Mouse (Mus musculus): ENCODE measurements around the gene Vipr1. TPM values are rescaled to one million over a fixed set of nuclear protein-coding genes. Genes with fewer than 3 reads are reported as not detected.

The Vipr1 gene
- polyA plus RNA-seq, 1 experiment from 2014 or later, result 0.08 TPM

- Histone ChIP-seq H3K9ac (replicated peaks; ENCODE audit: low read length) (no peak overlapping the region), H3K36me3 (replicated peaks; ENCODE audit: control insufficient read depth, insufficient read depth, low read depth, low read length) (no peaks in the 10 kb centered on the region), H3K9me3 (replicated peaks; ENCODE audit: control insufficient read depth, low read length) (no peaks in the 10 kb centered on the region), H3K27me3 (ENCODE audit: control insufficient read depth, insufficient read depth, low read length) (no peaks in the 10 kb centered on the region), H3K4me2 (ENCODE audit: low read depth, low read length) (no peak overlapping the region), H3K4me1 (ENCODE audit: control insufficient read depth, insufficient read depth, low read length) (no peaks in the 10 kb centered on the region; the same call in 1 of the 2 replicates), H3K27ac (replicated peaks; ENCODE audit: low read depth, low read length) (no peak overlapping the region), H3K4me3 (ENCODE audit: low read depth, low read length) (no peak overlapping the region)
- WGBS, result 35% methylated on average over 6 of the region's 6 CpGs
- ATAC-seq (replicated peaks; ENCODE audit: insufficient number of reproducible peaks, low FRiP score, low TSS enrichment, low read depth) (no peak), DNase-seq (ENCODE audit: low spot score) (peak; percentile 50)
These were observed 41.6 kb upstream of the Vipr1 start for GRCm38 (mm10) chr9:121600861-121601427.

GRCm38 (mm10) chr9:121602381-121602780 is 40.1 kb upstream of the Vipr1 start:
- Histone ChIP-seq H3K27ac (replicated peaks; ENCODE audit: low read depth, low read length) (no peak overlapping the region), H3K36me3 (replicated peaks; ENCODE audit: control insufficient read depth, insufficient read depth, low read depth, low read length) (no peaks in the 10 kb centered on the region), H3K4me2 (ENCODE audit: low read depth, low read length) (no peak overlapping the region), H3K4me1 (ENCODE audit: control insufficient read depth, insufficient read depth, low read length) (no peaks in the 10 kb centered on the region; the same call in 1 of the 2 replicates), H3K9ac (replicated peaks; ENCODE audit: low read length) (no peak overlapping the region), H3K9me3 (replicated peaks; ENCODE audit: control insufficient read depth, low read length) (no peaks in the 10 kb centered on the region), H3K4me3 (ENCODE audit: low read depth, low read length) (no peak overlapping the region), H3K27me3 (ENCODE audit: control insufficient read depth, insufficient read depth, low read length) (no peaks in the 10 kb centered on the region)
- WGBS, result 87% methylated on average over 2 of the region's 2 CpGs
- no peak for ATAC-seq (replicated peaks; ENCODE audit: insufficient number of reproducible peaks, low FRiP score, low TSS enrichment, low read depth)
- DNase-seq (ENCODE audit: low spot score), result no peak

- ATAC-seq (replicated peaks; ENCODE audit: insufficient number of reproducible peaks, low FRiP score, low TSS enrichment, low read depth) (peak; percentile 63; the same call in 1 of the 2 replicates), DNase-seq (ENCODE audit: low spot score) (peak; percentile 90)
- H3K4me3 ChIP-seq (ENCODE audit: low read depth, low read length), result no peak overlapping the region
- no peaks in the 10 kb centered on the region for H3K36me3 ChIP-seq (replicated peaks; ENCODE audit: control insufficient read depth, insufficient read depth, low read depth, low read length)
- 55% methylated on average over 12 of the region's 12 CpGs for WGBS
- no peaks in the 10 kb centered on the region for H3K27me3 ChIP-seq (ENCODE audit: control insufficient read depth, insufficient read depth, low read length)
- no peak overlapping the region for H3K9ac ChIP-seq (replicated peaks; ENCODE audit: low read length)
- no peaks in the 10 kb centered on the region for H3K9me3 ChIP-seq (replicated peaks; ENCODE audit: control insufficient read depth, low read length)
- H3K4me1 ChIP-seq (ENCODE audit: control insufficient read depth, insufficient read depth, low read length), result no peaks in the 10 kb centered on the region; the same call in 1 of the 2 replicates
- no peak overlapping the region for H3K27ac ChIP-seq (replicated peaks; ENCODE audit: low read depth, low read length)
- H3K4me2 ChIP-seq (ENCODE audit: low read depth, low read length), result no peak overlapping the region
These were observed 36.9 kb upstream of the Vipr1 start for GRCm38 (mm10) chr9:121605414-121606278.

GRCm38 (mm10) chr9:121606498-121607096 is 35.9 kb upstream of the Vipr1 start:
- DNase-seq (ENCODE audit: low spot score) (no peak), ATAC-seq (replicated peaks; ENCODE audit: insufficient number of reproducible peaks, low FRiP score, low TSS enrichment, low read depth) (0 out of 2 replicates have a peak, but pooled peaks have one; percentile 45)
- Histone ChIP-seq H3K4me3 (ENCODE audit: low read depth, low read length) (no peak overlapping the region), H3K27ac (replicated peaks; ENCODE audit: low read depth, low read length) (no peak overlapping the region), H3K9ac (replicated peaks; ENCODE audit: low read length) (no peak overlapping the region), H3K9me3 (replicated peaks; ENCODE audit: control insufficient read depth, low read length) (no peaks in the 10 kb centered on the region), H3K36me3 (replicated peaks; ENCODE audit: control insufficient read depth, insufficient read depth, low read depth, low read length) (no peaks in the 10 kb centered on the region), H3K4me1 (ENCODE audit: control insufficient read depth, insufficient read depth, low read length) (no peaks in the 10 kb centered on the region), H3K4me2 (ENCODE audit: low read depth, low read length) (no peak overlapping the region), H3K27me3 (ENCODE audit: control insufficient read depth, insufficient read depth, low read length) (no peaks in the 10 kb centered on the region)
- WGBS, result 75% methylated on average over 1 of the region's 1 CpGs

GRCm38 (mm10) chr9:121609381-121609780 is 33.1 kb upstream of the Vipr1 start:
- Histone ChIP-seq H3K27me3 (ENCODE audit: control insufficient read depth, insufficient read depth, low read length) (no peaks in the 10 kb centered on the region), H3K9ac (replicated peaks; ENCODE audit: low read length) (no peak overlapping the region), H3K9me3 (replicated peaks; ENCODE audit: control insufficient read depth, low read length) (no peaks in the 10 kb centered on the region), H3K4me1 (ENCODE audit: control insufficient read depth, insufficient read depth, low read length) (no peaks in the 10 kb centered on the region), H3K36me3 (replicated peaks; ENCODE audit: control insufficient read depth, insufficient read depth, low read depth, low read length) (no peaks in the 10 kb centered on the region), H3K27ac (replicated peaks; ENCODE audit: low read depth, low read length) (no peak overlapping the region), H3K4me3 (ENCODE audit: low read depth, low read length) (no peak overlapping the region), H3K4me2 (ENCODE audit: low read depth, low read length) (no peak overlapping the region)
- DNase-seq (ENCODE audit: low spot score) (no peak), ATAC-seq (replicated peaks; ENCODE audit: insufficient number of reproducible peaks, low FRiP score, low TSS enrichment, low read depth) (no peak)
- 76% methylated on average over 6 of the region's 6 CpGs for WGBS

- no peak overlapping the region for H3K4me2 ChIP-seq (ENCODE audit: low read depth, low read length)
- no peaks in the 10 kb centered on the region for H3K27me3 ChIP-seq (ENCODE audit: control insufficient read depth, insufficient read depth, low read length)
- no peak overlapping the region for H3K4me3 ChIP-seq (ENCODE audit: low read depth, low read length)
- H3K36me3 ChIP-seq (replicated peaks; ENCODE audit: control insufficient read depth, insufficient read depth, low read depth, low read length), result no peaks in the 10 kb centered on the region
- ATAC-seq (replicated peaks; ENCODE audit: insufficient number of reproducible peaks, low FRiP score, low TSS enrichment, low read depth) (no peak), DNase-seq (ENCODE audit: low spot score) (no peak)
- no peak overlapping the region for H3K27ac ChIP-seq (replicated peaks; ENCODE audit: low read depth, low read length)
- H3K9ac ChIP-seq (replicated peaks; ENCODE audit: low read length), result no peak overlapping the region
- H3K9me3 ChIP-seq (replicated peaks; ENCODE audit: control insufficient read depth, low read length), result no peaks in the 10 kb centered on the region
- WGBS, result 53% methylated on average over 5 of the region's 5 CpGs
- H3K4me1 ChIP-seq (ENCODE audit: control insufficient read depth, insufficient read depth, low read length), result no peaks in the 10 kb centered on the region
These were observed 29.3 kb upstream of the Vipr1 start for GRCm38 (mm10) chr9:121613192-121613591.

GRCm38 (mm10) chr9:121614241-121614757 is 28.2 kb upstream of the Vipr1 start:
- Histone ChIP-seq H3K9ac (replicated peaks; ENCODE audit: low read length) (no peak overlapping the region), H3K4me1 (ENCODE audit: control insufficient read depth, insufficient read depth, low read length) (no peaks in the 10 kb centered on the region), H3K36me3 (replicated peaks; ENCODE audit: control insufficient read depth, insufficient read depth, low read depth, low read length) (no peaks in the 10 kb centered on the region), H3K27me3 (ENCODE audit: control insufficient read depth, insufficient read depth, low read length) (no peaks in the 10 kb centered on the region), H3K27ac (replicated peaks; ENCODE audit: low read depth, low read length) (no peak overlapping the region), H3K9me3 (replicated peaks; ENCODE audit: control insufficient read depth, low read length) (no peaks in the 10 kb centered on the region), H3K4me2 (ENCODE audit: low read depth, low read length) (no peak overlapping the region), H3K4me3 (ENCODE audit: low read depth, low read length) (no peak overlapping the region)
- DNase-seq (ENCODE audit: low spot score) (no peak), ATAC-seq (replicated peaks; ENCODE audit: insufficient number of reproducible peaks, low FRiP score, low TSS enrichment, low read depth) (no peak)
